Mouse (Mus musculus) lung, postnatal 10 days (tissue): ENCODE results near the gene Slc15a2.

Source experiments
- DNase-seq: peaks from one replicate; pipeline ENCODE4 v3.0.0; 2021

The Slc15a2 gene

DNA sequence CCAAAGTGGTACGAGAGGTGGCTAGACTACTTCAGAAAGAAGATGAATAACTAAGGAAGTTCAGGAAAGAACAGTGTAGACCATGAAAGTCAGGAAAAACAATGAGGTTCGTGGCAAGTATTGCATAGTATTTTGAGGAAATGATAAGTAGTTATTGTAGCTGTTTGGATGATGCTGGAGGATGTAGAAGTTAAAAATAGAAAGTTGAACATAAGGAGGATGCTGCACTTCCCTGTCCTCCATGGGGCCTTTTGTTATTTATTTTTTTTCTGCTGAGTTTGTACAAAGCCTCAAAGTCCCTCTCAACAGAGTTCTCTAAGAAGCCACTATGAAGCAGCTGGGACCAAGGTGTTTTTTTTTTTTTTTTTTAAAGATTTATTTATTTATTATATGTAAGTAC is 37.0 kb downstream of the Slc15a2 start:
- no peak for DNase-seq

DNA sequence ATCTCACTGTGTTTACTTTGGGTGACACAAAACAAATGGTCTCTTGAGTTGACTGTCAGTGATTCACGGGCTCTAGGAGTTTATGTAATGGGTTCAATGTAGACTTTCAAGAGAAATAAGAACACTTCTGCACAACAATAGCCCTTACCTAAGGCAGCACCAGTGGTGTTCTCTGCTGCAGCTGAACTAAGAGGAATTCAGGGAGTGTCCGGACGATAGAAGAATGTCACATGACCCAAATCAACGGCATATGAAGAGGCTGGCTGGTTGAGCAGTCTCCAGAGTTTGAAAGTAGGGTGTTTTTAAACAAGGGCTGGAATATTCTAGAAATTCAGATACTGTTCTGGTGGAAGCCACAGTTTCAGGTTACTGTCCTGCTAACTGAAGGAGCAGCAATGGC is 37.7 kb downstream of the Slc15a2 start:
- DNase-seq = no peak

DNA sequence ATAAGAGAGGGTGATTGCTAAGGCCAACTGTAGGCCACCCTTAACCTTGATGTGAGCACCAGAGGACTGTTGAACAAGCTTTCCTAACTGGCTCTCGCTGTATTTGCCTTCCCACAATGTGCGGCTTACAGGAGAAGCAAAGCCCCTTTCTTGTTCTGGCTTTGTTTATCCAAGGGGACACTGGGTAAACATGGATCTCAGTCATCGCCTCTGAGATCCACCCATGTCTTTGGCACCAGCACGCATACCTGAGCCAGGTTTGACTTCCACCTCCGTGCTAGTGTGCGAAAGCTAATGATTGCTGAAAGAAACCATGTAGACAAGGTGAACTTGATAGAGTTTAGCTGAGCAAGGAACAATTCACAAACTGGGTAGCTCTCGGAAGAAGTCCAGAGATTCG is 41.2 kb downstream of the Slc15a2 start:
- no peak for DNase-seq

DNA sequence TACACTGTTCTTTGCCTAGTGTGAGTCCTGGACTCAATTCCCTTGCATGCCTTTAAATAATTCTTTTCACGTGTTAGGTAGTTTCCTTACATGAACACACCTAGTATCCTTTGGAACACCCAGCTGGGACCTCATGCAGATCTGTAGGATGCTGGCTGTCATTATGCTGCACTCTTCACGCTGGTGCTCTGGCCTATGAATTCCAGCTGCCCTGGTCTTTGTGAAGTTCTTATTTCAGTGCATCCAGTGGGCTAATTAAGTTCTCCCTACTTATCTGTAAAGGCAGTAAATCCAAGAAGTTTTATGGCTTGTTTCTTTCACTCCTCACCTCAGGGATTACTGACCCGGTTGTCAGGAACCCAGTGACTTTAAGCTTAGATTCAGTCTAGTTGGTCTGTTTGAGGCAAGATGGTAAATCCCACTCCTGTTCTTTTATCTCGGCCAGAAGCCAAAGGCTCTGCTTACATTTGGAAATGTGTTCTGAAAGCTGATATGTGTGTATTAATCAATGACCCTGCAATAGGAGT is 45.3 kb downstream of the Slc15a2 start:
- DNase-seq = no peak

DNA sequence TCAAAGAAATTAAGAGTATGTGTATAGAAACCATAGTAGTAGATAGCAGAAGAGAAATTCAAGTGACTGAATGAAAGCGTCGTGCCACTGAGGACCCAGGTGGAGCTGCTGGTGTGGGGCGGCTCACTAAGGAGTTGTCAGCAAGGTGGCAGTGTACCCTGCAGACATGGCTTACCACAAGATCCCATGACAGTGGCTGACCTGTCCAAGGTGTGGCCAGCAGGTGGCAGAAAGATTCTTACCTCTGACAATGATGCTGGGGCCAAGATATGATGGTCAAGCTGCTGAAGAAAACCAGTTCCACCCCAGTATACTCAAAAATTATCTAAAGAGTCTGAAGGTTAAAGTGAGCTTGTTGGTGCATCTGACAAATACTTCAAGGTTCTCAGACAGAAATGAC is 49.3 kb downstream of the Slc15a2 start:
- DNase-seq = peak; percentile 38

DNA sequence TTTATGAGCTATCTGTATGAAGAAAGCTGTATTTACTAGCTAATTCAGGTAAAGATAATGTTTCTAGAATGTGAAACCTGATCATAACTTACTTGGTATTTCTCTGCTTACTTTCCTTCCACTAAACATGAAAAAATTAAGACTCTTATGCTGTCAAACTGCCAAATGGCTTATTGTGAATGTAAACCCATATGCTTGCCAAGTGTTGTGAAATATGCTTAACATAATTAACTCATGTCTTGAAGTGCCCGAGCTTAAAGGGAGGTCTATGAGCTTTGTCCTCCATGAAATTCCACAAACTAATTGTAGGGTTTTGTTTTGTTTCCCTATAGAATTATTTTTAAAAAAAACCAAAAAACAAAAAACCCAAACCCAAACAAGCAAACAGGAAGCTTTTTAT is 50.9 kb downstream of the Slc15a2 start:
- DNase-seq = no peak

DNA sequence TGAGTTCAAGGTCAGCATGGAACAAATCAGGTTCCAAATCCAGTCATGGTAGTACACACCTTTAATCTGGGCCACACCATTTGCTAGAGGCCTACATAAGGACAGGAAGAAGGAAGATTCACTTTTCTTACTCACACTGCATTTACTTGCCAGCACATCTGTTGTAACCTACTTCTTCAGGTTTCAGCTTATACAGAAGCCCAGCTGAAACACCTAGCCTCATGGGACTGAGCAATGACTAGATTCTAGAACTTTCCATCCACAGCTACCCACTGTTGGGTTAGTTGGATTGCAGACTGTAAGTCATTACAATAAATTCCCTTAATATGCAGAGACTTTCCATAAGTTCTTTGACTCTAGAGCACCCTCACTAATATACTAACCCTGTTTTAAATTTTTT is 52.2 kb downstream of the Slc15a2 start:
- DNase-seq = no peak

DNA sequence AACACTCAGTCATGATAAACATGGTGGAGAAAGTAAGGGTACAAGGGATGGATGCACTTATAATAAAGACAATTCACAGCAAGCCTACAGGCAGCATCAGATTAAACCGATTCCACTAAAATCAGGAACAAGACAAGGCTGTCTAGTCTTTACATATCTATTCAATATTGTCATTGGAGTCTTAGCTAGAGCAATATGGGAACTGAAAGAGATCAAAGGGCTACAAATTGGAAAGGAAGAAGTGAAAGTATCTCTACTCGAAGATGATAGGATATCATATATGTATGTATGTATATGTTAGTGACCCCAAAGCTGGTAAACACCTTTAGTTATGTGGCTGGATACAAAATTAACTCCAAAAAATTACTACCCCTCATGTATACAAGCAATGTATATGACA is 55.8 kb downstream of the Slc15a2 start:
- DNase-seq = no peak

DNA sequence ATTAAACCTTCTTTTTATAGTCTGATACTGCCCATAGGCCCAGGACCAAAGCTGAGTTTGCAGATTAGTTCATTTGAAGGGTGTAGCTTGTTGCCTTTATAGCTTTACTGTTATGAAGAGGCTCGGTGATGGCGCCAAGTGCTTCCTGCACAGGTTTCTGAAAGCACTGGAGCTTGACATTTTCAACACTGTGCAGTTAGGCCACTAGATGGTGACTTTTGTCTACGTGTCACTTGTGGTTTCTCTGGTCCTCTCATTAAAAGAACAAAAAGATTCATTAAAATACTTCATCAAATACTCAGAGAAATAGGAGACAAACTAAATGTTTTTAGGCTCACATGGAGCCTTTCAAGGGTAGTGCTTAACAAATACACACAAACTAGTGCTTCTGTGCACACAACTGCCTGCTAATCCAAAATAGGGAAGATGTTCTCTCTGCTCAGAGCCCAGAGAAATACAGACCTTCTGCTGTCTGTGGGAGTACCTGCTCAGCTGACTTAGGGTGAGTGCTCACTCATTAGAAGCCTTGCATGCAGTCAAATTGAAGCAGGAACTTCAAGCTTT is 60.8 kb downstream of the Slc15a2 start:
- DNase-seq = no peak

DNA sequence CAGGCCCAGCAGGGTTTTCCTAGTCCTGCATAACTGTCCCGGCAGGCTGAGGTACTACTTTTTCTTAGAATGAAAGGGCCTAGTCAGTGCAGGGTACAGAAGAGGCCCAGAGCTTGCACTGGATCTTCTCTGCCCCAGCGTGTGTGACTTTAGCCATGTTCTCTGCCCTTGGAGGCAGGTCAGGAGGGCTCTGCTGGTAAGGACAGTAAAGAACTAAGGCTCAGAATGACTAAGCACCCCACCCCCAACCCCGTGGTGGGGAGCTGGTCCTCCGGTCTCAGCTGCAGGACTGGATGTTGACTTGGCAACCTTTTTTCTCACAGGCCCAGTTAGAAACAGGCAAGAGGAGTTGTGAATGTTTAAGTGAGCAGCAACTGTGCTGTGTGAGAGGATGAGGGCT is 62.0 kb downstream of the Slc15a2 start:
- no peak for DNase-seq

DNA sequence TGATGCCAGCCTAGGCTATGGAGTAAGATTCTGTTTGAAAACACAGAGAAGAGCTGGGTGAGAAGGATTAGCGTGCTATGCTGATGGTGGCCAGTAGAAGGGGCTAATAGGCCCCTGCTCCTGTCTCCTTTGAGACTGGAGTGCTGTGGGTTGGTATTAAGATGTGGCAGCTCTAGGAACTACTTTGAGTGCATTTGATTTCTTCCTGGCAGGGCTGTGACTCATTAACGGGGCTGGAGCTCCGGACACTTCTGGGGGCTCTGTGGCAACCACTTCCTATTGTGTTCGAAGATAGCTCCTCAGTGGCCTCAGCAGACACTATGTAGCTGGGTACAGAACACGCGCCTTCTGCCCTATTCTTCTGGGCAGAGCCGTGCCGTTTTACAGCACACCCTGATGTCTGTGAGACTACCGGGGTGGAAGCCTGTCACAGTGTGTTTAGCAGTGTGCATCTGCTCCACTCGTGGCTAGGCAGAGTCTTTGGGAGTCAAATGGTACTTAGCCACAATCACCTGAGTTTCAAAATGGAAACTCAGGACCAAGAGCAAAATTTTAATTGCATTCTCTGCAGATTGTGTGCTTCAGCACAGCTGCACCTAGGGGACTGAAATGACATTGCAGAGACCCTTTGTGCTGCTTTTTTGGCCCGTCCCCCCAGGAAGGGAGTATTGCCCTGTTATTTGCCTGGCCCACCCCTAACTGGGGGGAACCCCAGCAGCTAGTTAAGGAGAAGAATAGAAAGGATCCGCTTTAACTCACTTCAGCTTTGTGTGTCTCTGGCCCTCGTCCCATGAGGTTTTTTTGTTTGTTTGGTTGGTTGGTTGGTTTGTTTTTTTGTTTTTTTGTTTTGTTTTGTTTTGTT is 64.3 kb downstream of the Slc15a2 start:
- no peak for DNase-seq

DNA sequence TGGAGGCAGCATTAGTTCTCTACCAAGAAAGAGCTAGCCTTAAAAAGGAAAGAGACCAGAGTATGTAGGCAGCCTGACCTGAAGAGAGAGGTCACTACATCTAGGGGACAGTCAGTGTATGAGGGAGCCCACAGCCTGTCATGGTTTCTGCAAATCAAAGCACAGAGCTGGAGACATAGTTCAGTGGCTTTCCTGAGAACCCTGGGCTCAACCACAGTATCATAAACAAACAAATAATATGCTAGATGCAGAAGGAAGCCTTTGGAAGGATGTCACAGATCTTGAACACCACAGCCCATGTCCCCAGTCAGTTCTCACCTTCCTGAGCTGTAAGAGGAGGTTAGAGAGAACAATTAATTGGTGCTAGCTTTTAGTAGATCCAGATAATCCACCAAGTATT is 66.1 kb downstream of the Slc15a2 start:
- no peak for DNase-seq

DNA sequence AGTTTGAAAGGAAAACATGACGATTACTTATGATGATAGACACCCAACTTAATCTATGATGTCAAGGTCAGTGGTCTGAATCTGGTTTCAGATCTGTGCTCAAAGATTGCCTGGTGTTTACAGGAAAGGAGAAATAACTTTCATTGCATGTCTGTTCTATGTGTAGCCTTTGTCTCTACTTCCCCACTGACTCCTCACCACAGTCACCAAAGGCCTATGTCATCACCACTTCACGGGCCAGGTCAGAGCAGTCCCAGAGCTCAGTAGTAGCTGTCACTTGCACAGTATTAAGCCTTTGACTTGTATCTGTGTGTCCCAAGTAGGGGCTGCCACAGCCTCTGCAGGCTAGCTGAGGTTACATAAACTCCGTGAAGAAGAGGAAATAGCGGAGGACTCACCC is 67.3 kb downstream of the Slc15a2 start:
- DNase-seq = no peak

DNA sequence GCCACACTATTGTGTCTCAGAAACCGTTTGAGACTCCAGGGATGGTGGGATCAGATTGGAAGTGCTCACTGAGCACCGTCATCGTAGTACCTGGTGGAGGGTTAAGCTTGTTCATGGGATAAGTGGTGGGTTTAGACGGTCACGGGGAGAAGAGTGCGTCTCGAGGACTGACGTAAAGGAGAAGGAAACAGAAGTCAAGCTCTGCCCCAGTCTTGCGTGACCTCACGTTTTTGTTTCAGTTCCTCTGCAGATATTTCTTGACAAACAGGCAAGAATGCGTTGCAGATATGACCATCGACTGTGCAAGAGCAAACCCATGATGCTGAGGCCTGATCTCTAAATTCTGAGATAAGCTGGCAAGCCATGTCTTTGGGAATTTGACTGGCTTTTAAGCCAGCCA is 73.0 kb downstream of the Slc15a2 start:
- DNase-seq = peak; percentile 11

DNA sequence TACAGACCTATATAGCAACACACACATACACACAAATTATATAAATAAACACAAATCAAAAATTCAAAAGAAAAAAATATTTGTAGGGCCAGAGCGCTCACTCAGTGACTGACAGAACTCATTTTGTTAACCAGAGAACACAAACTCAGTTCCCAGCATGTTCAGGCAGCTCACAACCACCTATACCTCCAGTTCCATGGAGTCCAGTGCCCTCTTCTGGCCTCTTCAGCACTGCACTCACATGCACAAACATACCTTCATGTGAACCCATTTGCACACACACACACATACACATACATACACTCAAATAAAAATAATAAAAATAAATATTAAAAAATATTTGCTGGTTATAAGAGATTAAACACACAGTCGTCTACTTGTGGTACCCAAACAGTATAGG is 74.0 kb downstream of the Slc15a2 start:
- DNase-seq = no peak

DNA sequence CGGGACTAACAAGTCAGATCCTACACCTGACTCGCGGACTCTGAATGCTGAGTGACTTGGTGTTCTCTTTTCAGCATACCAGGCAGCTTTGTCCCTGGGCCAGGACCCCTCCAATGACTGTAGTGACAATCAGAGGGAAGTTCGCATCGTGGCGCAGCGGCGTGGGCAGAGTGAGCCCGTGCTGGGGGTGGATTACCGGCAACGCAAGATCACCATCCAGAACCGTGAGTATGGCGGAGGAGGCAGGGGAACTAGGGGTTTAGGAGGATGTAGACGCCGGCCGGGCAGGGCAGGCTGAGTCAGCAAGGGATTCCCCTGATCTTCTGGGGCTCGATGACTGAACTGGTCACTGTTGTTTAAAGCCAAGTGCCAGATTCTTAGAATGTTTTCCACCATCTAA is 75.4 kb downstream of the Slc15a2 start:
- no peak for DNase-seq

DNA sequence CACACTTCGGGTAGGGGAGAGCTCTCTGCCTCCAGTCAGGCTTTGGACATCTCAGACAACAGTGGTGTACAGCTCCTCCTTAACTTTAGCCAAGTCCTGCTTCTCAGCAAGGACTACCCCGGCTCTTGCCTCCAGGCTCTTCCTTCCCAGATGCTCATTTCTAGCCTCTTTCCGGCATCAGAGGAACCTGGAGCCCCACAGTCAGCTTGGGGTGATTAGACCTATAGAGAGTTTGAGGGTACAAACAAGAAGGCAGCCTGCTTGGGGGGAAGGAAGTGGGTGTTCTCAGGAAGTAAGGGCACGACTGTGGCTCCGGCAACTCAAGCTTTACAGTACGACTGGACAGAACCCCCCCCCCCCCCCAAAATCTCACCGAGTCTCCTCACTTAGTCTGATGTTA is 76.0 kb downstream of the Slc15a2 start:
- DNase-seq = no peak

DNA sequence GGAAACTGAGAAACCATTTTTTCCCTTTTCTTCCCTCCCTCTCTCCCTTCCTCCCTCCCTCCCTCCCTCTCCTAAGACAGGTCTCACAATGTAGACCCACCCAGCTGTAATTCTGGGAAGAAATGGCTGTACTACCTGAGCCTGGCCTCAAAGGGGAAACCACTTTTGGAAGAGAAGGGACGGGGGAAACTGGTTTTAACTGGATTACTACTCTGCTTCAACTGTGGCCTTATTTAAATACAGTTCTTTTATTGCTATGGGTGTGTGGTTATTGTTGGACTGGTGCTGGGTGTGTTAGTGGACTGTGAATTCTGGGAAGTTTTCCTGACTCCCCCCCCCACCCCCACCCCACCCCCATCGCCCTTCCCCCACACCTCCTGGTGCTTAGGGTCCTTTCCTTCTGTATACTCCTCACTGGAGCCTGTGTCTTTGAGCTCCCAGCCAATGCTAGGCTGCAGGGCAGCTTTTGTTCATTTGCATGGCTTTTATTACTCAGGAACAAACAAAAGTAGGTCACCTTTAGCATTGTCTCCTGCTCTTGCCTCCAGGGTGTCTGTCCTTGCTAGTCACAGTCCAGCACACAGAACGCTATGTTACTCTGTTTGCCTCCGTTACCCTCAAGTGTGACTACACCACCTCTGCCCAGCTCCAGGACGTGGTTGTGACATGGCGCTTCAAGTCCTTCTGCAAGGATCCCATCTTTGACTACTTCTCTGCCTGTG is 76.9 kb downstream of the Slc15a2 start:
- no peak for DNase-seq

DNA sequence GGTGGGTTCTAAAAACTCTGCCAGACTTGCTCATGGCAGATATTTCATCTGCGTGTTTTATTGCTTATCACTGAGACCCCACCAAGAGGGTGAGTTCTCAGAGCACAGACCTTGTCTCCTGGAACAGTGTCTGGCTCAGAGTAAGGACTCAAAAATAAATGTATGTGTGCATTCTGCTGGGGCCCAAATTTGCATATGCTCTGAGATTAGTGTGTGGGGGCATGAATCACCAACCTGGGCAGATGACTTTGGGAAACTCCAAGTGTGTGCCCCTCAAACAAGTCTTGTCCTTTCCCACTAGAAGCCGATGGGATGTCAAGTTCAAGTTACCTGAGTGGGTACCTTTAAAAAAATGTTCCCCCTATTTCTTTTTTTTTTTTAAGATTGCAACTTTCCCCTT is 84.3 kb downstream of the Slc15a2 start:
- no peak for DNase-seq
